Mouse (Mus musculus) cerebellum, postnatal 4 days (tissue): ENCODE data around the gene Auts2.

Experiments used
- DNase-seq, 2 experiments: peaks; one replicate each; pipeline ENCODE4 v3.0.0; 2022; ENCODE audit warnings: low spot score in 2 of 2, mixed read lengths in 1 of 2

Gene Auts2

GRCm38 (mm10) chr5:131575733-131576265, 967.3 kb downstream of the Auts2 start:
- no peak for DNase-seq

- peak in 1 of 2 experiments; percentile 42 for DNase-seq
Measured at GRCm38 (mm10) chr5:131575086-131575514, 968.0 kb downstream of the Auts2 start.

- DNase-seq, result no peak
Measured at GRCm38 (mm10) chr5:131574469-131575085, 968.6 kb downstream of the Auts2 start.

- DNase-seq, result peak in 1 of 2 experiments; percentile 81
Measured at GRCm38 (mm10) chr5:131573296-131574177, 969.6 kb downstream of the Auts2 start.

GRCm38 (mm10) chr5:131566032-131566431, 977.1 kb downstream of the Auts2 start:
- no peak for DNase-seq

- no peak for DNase-seq
Measured at GRCm38 (mm10) chr5:131563630-131564252, 979.4 kb downstream of the Auts2 start.

- no peak for DNase-seq
Measured at GRCm38 (mm10) chr5:131560773-131561560, 982.2 kb downstream of the Auts2 start.

- DNase-seq, result no peak
Measured at GRCm38 (mm10) chr5:131558403-131559174, 984.6 kb downstream of the Auts2 start.

GRCm38 (mm10) chr5:131557591-131558385, 985.4 kb downstream of the Auts2 start:
- DNase-seq, result no peak

GRCm38 (mm10) chr5:131548932-131549563, 994.1 kb downstream of the Auts2 start:
- DNase-seq, result no peak

GRCm38 (mm10) chr5:131547926-131548325, 995.2 kb downstream of the Auts2 start:
- peak in 1 of 2 experiments; percentile 44 for DNase-seq

GRCm38 (mm10) chr5:131546414-131546813, 996.7 kb downstream of the Auts2 start:
- no peak for DNase-seq

- no peak for DNase-seq
Measured at GRCm38 (mm10) chr5:131544381-131544780, 998.8 kb downstream of the Auts2 start.

GRCm38 (mm10) chr5:131538311-131538915, 1004.7 kb downstream of the Auts2 start:
- peak; percentile 42 to 61 for DNase-seq

GRCm38 (mm10) chr5:131537831-131538310, 1005.3 kb downstream of the Auts2 start:
- DNase-seq, result peak in 1 of 2 experiments; percentile 33

- peak in 1 of 2 experiments; percentile 56 for DNase-seq
Measured at GRCm38 (mm10) chr5:131537155-131537830, 1005.9 kb downstream of the Auts2 start.

GRCm38 (mm10) chr5:131535752-131536151, 1007.4 kb downstream of the Auts2 start:
- DNase-seq, result no peak

GRCm38 (mm10) chr5:131533815-131534214, 1009.3 kb downstream of the Auts2 start:
- peak in 1 of 2 experiments; percentile 67 for DNase-seq
